Mouse (Mus musculus) right cerebral cortex, postnatal 25 days (tissue): ENCODE data around the gene Uhrf1.

ENCODE experiments used
- DNase-seq: peaks from one replicate; pipeline ENCODE4 v3.0.0; 2022

The Uhrf1 gene

DNA sequence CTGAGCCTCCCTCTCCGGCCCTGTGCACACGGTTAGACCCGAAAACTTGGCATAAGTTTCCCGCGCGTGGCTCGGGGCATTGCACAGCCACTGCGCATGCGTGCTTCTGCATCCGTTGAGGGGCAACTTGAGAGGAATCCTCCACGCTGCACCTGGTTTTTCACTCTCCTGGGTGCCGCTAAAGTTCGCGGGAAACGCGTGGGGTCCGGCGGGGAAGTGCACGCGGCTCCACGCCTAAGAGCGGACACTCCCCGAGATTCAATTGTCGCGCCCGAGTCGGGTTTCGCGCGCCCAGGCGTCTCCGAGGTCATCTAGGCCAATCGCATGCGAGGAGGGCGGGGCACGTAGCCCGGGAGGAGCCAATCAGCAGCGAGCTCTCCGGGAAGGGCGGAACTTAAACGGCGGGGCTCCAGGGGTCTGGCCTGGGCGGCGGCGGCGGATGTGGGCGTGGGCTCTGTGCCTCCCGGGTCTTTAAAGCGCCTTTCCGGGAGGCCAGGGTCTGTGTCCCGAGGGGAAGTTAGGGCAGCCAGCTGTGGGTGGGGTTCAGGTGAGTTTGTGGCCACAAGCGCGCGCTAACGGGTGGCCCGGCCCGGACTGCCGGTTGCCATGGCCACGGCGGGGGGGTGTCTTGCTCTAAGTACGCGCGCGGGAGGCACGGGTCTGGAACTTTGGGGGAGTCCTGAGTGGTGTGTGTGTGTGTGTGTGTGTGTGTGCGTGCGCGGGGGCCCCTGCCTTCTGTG, 896 bp downstream of the Uhrf1 start:
- DNase-seq: peak; percentile 91

GRCm38 (mm10) chr17:56304718-56305117, 1.6 kb downstream of the Uhrf1 start:
- DNase-seq: no peak

- no peak for DNase-seq
Observed at GRCm38 (mm10) chr17:56305156-56305555, 2.0 kb downstream of the Uhrf1 start.

DNA sequence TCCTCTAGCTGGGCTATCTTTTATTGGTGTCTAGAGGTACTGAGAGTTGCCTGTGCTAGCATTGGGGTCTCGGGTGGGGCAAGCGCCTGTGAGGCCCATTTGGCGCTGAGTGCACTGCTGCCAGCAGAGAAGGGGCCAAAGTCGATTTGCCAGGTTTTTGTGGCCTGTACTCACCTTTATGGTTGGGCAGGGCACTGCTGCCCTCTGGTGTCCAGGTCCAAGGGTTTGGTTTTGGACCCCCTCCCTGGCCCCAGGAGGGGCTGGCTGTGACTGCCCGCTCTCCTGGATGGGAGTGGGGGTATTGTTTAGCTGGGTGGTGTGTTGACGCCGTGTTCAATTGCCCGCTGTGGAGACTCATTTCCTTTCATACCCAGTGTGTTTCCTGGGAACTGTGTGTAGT, 2.7 kb downstream of the Uhrf1 start:
- DNase-seq: no peak

GRCm38 (mm10) chr17:56308088-56308487, 5.0 kb downstream of the Uhrf1 start:
- DNase-seq: no peak

- no peak for DNase-seq
Observed at GRCm38 (mm10) chr17:56309191-56309945, 6.2 kb downstream of the Uhrf1 start.

DNA sequence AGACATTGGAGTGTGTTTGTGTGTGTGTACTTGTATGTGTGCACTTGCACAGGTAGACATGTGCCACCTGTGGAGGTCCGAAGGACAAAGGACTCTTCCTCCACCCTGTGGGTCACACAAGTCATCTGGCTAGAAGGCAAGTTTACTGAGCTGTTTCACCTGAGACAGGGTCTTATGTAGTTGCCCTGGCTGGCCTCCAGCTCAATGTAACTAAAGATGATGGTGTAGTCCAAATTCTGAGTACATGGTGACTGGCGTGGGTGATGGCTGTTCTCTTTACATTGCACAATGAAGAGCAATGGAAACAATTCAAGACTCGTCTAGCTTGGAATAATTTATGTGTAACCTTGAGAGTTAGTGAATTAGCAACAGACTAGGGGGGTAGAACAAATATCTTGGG, 21.3 kb downstream of the Uhrf1 start:
- no peak for DNase-seq

GRCm38 (mm10) chr17:56325450-56326152, 22.5 kb downstream of the Uhrf1 start, which contains the start of gene Kdm4b:
Gene Kdm4b, plus strand, starts transcription at chr17:56326062.
- DNase-seq: peak; percentile 99

DNA sequence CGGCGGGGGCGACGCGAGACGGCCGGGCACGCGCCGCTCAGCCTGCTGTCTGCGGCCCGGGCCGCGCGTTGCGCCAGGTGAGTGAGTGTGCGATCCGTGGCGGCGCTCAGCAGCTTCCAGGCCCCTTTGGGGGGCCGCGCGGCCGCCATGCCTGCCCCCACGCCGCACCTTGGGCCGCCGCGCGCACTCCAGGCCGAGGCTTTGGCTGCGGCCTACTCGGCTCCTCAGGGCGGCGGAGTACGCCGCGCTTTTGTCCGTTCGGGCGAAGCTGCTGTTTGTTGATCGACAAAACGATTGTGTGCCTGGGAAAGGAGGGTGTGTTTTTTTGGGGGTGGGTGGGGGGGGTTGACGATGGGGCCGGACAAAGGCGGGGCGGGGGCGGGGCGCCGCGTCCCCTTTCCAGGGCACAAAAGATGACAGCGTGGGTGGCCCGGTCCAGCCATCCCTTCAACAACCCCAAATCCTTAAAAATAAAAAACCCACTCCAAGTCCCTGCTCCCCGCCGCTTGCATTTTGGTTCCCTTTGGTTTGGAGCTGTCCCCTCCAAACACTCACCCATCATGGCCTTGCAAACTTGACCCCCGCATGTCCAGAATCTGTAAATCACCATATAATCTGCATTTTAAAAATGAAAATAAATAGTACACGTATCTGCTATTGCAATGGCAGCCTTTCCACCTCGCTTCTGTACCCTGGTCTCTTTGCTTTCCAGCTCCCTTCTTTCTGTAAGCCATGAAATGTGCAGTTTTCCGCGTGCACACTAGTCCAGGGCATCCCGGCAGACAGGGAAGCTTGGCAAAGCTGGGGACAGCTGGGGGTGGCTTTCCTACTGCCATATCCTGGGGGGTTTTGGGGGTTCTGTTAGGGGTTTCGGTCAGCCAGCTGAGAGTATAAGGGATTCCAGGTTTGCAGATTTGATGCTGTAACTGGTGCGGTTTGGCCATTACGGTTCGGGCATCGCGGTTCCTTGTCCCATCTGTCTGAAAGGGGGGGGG, 23.3 kb downstream of the Uhrf1 start:
- peak; percentile 30 for DNase-seq

DNA sequence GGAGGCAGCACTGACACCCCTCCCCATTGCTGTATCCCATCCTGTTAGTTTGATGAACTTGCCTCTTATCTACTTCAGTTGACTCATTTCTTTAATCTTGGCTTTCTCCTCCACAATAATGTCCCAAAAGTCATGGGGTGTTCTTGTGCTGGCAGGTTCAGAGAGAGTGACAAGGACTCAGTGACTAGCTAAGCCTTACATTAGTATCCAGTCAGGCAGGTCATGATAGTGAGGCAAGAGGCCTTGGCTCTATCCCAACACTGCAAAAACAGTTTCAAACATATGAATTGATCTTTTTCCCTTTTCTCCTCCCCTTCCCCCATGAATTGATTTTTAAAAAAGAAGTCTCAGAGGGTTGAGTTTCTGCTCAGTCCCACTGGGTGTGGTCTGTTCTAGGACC, 26.1 kb downstream of the Uhrf1 start:
- no peak for DNase-seq

- no peak for DNase-seq
Observed at GRCm38 (mm10) chr17:56330345-56330744, 27.2 kb downstream of the Uhrf1 start.

DNA sequence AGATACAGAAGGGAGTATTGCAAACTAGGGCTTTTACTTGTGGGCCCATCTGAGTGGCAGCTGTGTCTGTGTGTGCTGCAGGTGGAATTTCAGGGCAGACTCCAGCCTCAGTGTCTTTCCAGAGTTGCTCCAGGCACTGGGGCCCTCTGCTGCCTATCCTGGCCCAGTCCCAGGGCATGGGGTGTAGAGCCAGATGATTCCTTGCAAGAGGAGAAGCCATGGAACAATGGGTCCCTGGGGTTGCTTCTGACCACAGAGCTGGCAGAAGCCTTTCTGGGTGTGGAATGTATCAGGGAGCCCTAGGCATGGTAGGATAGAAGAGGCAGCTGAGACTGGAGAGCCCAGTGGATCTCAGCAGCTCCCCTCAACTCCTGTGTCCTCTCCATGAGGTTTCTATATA, 28.1 kb downstream of the Uhrf1 start:
- DNase-seq: no peak

GRCm38 (mm10) chr17:56332987-56333386, 29.9 kb downstream of the Uhrf1 start:
- DNase-seq: no peak

GRCm38 (mm10) chr17:56337190-56337589, 34.1 kb downstream of the Uhrf1 start:
- DNase-seq: peak; percentile 28

DNA sequence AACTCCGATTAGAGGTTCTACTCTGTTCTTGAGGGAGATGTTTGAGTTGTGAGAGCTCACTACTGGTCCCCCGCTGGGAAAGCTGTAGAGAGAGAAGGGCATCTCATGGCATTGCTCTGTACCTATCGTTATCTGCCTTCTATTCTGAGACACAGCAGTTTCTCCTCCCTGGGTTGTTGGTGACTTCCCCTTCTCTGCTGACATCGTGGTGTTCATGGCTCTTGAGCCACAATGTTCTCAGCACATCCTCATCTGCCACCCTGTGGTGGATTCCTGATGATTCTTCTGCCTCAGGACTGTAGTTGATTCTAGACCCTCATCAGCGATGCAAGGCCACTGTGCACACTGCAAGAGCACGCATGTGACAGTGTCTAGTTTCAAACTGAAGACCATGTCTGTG, 34.7 kb downstream of the Uhrf1 start:
- DNase-seq: no peak

GRCm38 (mm10) chr17:56338909-56339308, 35.8 kb downstream of the Uhrf1 start:
- no peak for DNase-seq

DNA sequence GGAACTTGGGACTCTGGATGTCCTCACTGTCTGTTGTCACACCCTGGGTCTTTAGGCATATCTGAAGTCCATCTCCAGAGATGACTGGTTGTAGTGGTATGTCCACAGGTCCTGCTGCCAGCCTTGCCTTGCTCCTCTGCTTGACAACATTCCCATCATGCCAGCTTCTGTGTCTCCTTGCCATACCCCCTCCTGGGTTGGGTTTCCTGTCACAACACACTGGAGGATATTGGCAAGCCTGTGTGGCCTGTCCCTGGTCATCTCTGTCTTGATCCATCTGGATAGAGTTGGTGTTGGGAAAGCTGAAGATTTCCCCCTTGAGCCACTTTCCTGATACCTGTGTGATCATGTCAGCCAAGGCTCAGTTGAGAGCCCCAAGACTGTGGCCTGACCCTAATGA, 37.6 kb downstream of the Uhrf1 start:
- no peak for DNase-seq

DNA sequence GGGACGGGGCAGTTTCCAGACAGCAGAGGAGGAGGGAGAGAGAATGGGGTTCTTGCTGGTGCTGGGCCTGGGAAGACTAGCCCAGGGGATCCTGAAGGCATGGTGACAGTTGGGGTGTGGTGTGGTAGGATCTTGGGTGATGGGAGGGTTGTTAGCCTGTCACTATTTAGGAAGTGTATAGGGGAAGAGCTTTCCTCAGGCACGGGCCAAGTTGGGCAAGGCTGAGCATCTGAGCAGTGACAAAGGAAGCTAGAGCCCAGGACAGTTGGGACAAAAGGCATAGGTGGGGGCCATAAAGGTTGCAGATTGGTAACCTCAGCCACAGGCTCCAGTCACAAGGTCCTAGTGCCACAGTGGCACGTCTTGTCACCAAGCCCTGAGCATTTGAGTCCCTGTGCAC, 40.3 kb downstream of the Uhrf1 start:
- DNase-seq: no peak

- no peak for DNase-seq
Observed at GRCm38 (mm10) chr17:56345364-56345763, 42.2 kb downstream of the Uhrf1 start.

- no peak for DNase-seq
Observed at GRCm38 (mm10) chr17:56348128-56348527, 45.0 kb downstream of the Uhrf1 start.

- DNase-seq: no peak
Observed at GRCm38 (mm10) chr17:56348586-56348985, 45.5 kb downstream of the Uhrf1 start.

DNA sequence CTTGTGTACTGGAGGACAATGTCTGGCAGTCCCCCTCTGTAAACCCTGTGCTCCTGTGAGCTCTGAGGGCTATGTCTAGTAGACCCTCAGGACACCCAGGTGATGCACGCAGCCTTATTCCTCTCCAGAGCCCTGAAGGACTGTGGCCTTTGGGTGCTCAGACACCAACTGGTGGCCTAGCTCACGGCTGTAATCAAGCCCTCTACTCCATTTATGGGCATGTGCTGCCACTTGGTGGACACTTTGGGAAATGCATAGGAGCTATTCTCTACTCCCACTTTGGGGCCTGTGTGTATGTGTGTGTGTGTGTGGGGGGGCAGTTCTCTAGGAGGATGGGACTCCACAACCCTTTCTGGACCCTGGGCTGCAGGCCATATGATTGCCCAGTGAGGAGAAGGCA, 47.6 kb downstream of the Uhrf1 start:
- peak; percentile 79 for DNase-seq
